Mouse (Mus musculus) thymus, adult 2 months (tissue): ENCODE measurements around the gene Atp2b4. TPM values are rescaled to one million over a fixed set of nuclear protein-coding genes. Genes with fewer than 3 reads are reported as not detected.

Source experiments
- DNase-seq: peaks from one replicate; pipeline ENCODE4 v3.0.0; 2021
- H3K27ac ChIP-seq: fragments of 200-500 bp; 2 replicates; pipeline ENCODE4 v1.5.1; 2012; ENCODE audit warnings: low read length, control low read depth; ENCODE audit not compliant: control insufficient read depth, insufficient read depth
- H3K27me3 ChIP-seq: fragments of 200-500 bp; 2 replicates; pipeline ENCODE4 v1.6.1; 2012; ENCODE audit warnings: mild to moderate bottlenecking, low read length, moderate library complexity, mixed read lengths; ENCODE audit not compliant: control insufficient read depth, insufficient read depth
- H3K36me3 ChIP-seq: fragments of 200-500 bp; 2 replicates; pipeline ENCODE4 v1.6.1; 2012; ENCODE audit warnings: mild to moderate bottlenecking, low read length, moderate library complexity; ENCODE audit not compliant: control insufficient read depth, insufficient read depth
- H3K4me1 ChIP-seq: fragments of 200-500 bp; replicated peaks from 2 replicates; pipeline ENCODE4 v1.6.1; 2012; ENCODE audit warnings: low read length; ENCODE audit not compliant: control insufficient read depth, insufficient read depth
- H3K4me3 ChIP-seq: fragments of 200-500 bp; 2 replicates; pipeline ENCODE4 v1.5.1; 2012; ENCODE audit warnings: mild to moderate bottlenecking, low read length, control low read depth, moderate library complexity; ENCODE audit not compliant: control insufficient read depth, insufficient read depth
- CTCF ChIP-seq: fragments of 200-500 bp; IDR thresholded peaks from 2 replicates; pipeline ENCODE4 v1.5.1; 2012; ENCODE audit warnings: mild to moderate bottlenecking, control low read depth, low read length, moderate library complexity, borderline replicate concordance; ENCODE audit not compliant: control insufficient read depth, poor library complexity, insufficient read depth; ENCODE audit errors: extremely low read depth
- POLR2A ChIP-seq: fragments of 200-500 bp; IDR thresholded peaks from 2 replicates; pipeline ENCODE4 v1.6.1; 2012; ENCODE audit warnings: mild to moderate bottlenecking, low read length, control low read depth, moderate library complexity; ENCODE audit not compliant: control insufficient read depth, poor library complexity, insufficient read depth; ENCODE audit errors: extremely low read depth
- WGBS: fragments of 180-500 bp; shearing (Covaris S2); methylation state at CpG from one replicate; pipeline ENCODE4 v1.1.7; 2018; 5-methylcytosine and 5-hydroxymethylcytosine counted together
- polyA plus RNA-seq: library from polyadenylated mRNA; depleted of rRNA; stranded (reverse); fragments of >200 nt; gene quantifications from 2 replicates; pipeline ENCODE4 v1.2.3, GENCODE M21; 2012

The Atp2b4 gene
- polyA plus RNA-seq, 1 experiment: 4.1 TPM

- no peak overlapping the region for H3K4me3 ChIP-seq
- no peak for TF ChIP-seq POLR2A
- TF ChIP-seq CTCF: no peak
- 95% methylated on average over 11 of the region's 11 CpGs for WGBS
- no peak overlapping the region for H3K27ac ChIP-seq
- 0 out of 2 replicates have a peak, but pooled peaks cover 3% of the 10 kb centered on the region for H3K4me1 ChIP-seq
- no peaks in the 10 kb centered on the region for H3K36me3 ChIP-seq
- no peak for DNase-seq
- no peaks in the 10 kb centered on the region for H3K27me3 ChIP-seq
Observed at GRCm38 (mm10) chr1:133664203-133664970, 136.5 kb downstream of the Atp2b4 start.

GRCm38 (mm10) chr1:133663427-133663826 is 137.4 kb downstream of the Atp2b4 start:
- Histone ChIP-seq H3K27ac (no peak overlapping the region), H3K27me3 (no peaks in the 10 kb centered on the region), H3K36me3 (peaks cover 3% of the 10 kb centered on the region; the same call in 1 of the 2 replicates), H3K4me1 (0 out of 2 replicates have a peak, but pooled peaks cover 3% of the 10 kb centered on the region), H3K4me3 (no peak overlapping the region)
- TF ChIP-seq CTCF: no peak
- TF ChIP-seq POLR2A: no peak
- DNase-seq: no peak
- WGBS: 91% methylated on average over 4 of the region's 4 CpGs

- TF ChIP-seq CTCF (no peak), POLR2A (no peak)
- Histone ChIP-seq H3K4me3 (no peak overlapping the region), H3K36me3 (peaks cover 3% of the 10 kb centered on the region; the same call in 1 of the 2 replicates), H3K27me3 (no peaks in the 10 kb centered on the region), H3K4me1 (0 out of 2 replicates have a peak, but pooled peaks cover 3% of the 10 kb centered on the region), H3K27ac (no peak overlapping the region)
- 99% methylated on average over 7 of the region's 7 CpGs for WGBS
- DNase-seq: no peak
Observed at GRCm38 (mm10) chr1:133662941-133663340, 137.9 kb downstream of the Atp2b4 start.

DNA sequence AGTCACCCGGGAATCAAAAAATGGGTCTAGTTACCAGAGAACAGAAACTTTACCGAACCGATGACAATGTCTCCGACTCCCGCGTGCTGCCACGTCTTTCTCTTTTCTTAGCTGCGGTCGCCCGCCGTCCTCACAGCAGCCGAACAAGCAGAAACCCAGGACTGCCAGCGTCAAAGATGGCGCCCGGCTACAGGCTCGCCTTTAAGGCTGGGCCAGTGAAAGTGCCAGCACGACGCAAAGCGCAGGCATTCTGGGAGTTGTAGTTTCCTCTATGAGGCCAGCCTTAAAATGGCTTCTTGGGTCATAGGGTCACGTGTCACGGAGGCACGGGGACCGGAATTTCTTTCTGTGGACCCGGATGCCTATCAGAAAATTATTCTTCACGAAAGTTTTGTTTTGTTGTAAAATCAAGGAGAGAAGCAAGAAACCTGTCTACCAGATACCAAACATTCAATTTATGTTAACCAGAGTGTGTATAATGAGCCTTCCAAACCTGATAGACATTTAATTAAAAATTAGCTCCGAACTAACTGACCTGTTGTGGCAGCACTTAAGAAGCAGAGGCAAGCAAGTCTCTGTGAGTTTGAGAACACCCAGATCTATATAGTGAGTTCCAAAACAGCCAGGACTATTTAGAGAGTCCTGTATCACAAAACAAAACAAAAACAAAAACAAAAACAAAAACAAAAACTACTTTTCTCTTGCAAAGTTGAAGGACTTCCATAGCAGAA is 139.5 kb downstream of the Atp2b4 start, which contains the start of gene Gm38394:
TSS of gene Gm38394 (minus strand) at position 116 of the 731 bp plus-strand sequence.
- H3K27ac ChIP-seq: peak within 1 kb of the TSS; percentile 41
- no peaks in the 10 kb centered on the region for H3K27me3 ChIP-seq
- H3K4me3 ChIP-seq: peak within 1 kb of the TSS; percentile 62
- peaks cover 13% of the 10 kb centered on the region; the same call in 1 of the 2 replicates for H3K36me3 ChIP-seq
- WGBS: 2% methylated on average over 26 of the region's 26 CpGs
- peak; percentile 90 for DNase-seq
- TF ChIP-seq POLR2A (peak; percentile 66), CTCF (peak; percentile 54; the same call in 1 of the 2 replicates)
- 0 out of 2 replicates have a peak, but pooled peaks cover 3% of the 10 kb centered on the region for H3K4me1 ChIP-seq

DNA sequence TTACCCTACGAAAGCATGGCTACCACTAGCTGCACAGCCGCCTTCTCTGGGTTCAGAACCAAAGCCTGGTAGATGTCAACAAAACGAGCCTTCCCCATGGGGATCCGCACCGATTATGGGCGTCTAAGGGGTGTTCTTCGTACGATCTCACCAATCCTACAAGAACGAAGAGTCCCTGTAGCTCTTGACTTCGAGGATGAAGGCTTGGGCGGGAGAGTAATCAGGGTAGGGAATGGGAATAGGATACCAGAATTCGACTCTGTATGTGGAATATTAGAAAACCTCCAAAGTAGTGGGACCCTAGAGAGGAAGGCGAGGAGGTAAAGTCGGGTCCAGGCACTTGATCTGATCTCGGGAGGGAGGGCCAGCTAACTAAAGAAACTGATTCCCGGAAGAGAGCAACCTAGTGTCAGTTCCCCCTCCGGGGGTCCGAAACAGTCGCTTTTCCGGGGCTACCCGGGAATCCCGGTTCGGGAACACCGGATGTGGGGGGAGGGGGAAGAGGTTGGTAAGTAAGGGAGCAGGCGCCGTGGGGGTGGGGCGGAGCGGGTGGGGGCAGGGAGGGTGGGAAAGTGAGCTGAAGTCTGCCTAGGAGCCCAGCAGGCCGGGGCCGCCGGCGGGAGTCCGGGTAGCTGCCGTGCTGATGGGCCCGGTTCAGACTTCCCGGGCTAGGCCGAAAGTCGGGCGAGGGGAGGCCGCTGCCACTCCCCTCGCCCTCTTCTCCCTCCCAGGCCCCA is 140.2 kb downstream of the Atp2b4 start, which contains the start of gene Zbed6:
TSS of gene Zbed6 (minus strand) at position 420 of the 737 bp plus-strand sequence.
- H3K27me3 ChIP-seq: no peaks in the 10 kb centered on the region
- peak; percentile 66 for DNase-seq
- H3K27ac ChIP-seq: peak within 1 kb of the TSS; percentile 41
- 1% methylated on average over 41 of the region's 41 CpGs for WGBS
- 0 out of 2 replicates have a peak, but pooled peaks cover 3% of the 10 kb centered on the region for H3K4me1 ChIP-seq
- peak within 1 kb of the TSS; percentile 62 for H3K4me3 ChIP-seq
- peaks cover 13% of the 10 kb centered on the region; the same call in 1 of the 2 replicates for H3K36me3 ChIP-seq
- no peak for TF ChIP-seq CTCF
- no peak for TF ChIP-seq POLR2A

GRCm38 (mm10) chr1:133658878-133659277 is 142.0 kb downstream of the Atp2b4 start:
- 95% methylated on average over 3 of the region's 3 CpGs for WGBS
- no peaks in the 10 kb centered on the region for H3K27me3 ChIP-seq
- H3K4me3 ChIP-seq: no peak overlapping the region
- no peak overlapping the region for H3K27ac ChIP-seq
- 0 out of 2 replicates have a peak, but pooled peaks cover 3% of the 10 kb centered on the region for H3K4me1 ChIP-seq
- H3K36me3 ChIP-seq: peaks cover 14% of the 10 kb centered on the region; the same call in 1 of the 2 replicates
- no peak for DNase-seq
- TF ChIP-seq CTCF (no peak), POLR2A (no peak)
